Mouse (Mus musculus) G1E (cell line): ENCODE data around the gene Gmds.

Experiments
- CTCF ChIP-seq: IDR thresholded peaks from 2 replicates; pipeline ENCODE4 v1.5.1; 2012; ENCODE audit warnings: low read depth, low read length, inconsistent platforms, mixed read lengths
- GATA2 ChIP-seq: IDR thresholded peaks from 2 replicates; pipeline ENCODE4 v1.6.1; 2012; ENCODE audit warnings: low read depth, low read length, inconsistent platforms, borderline replicate concordance

DNA sequence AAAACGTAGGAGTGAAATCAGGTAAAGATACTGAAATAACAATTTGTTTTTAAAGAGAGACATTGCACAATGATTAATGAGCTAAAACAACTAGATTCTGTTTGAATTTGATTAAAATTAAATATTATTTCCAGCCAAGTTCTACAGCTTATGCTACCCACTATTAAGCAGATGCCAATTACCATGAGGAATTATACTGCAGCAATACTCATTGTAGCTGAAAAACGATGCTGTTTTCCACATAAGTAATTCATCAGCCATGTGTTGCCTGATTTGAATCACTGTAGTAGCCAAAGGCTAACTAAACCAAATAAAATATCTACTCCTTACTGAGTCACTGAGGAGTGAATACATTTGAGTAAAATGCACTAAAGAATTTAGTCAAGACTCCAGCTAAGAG, 180.3 kb downstream of the Gmds start:
- no peak for TF ChIP-seq CTCF
- no peak for TF ChIP-seq GATA2
